Mouse (Mus musculus) bone marrow macrophage, adult 2 months (primary cell): ENCODE measurements around the gene Usp33.

Source experiments
- CTCF ChIP-seq: IDR thresholded peaks from 2 replicates; pipeline ENCODE4 v1.5.1; 2012; ENCODE audit warnings: low read depth, mild to moderate bottlenecking, low read length, moderate library complexity
- POLR2A ChIP-seq: IDR thresholded peaks from 2 replicates; pipeline ENCODE4 v1.6.1; 2012; ENCODE audit warnings: mild to moderate bottlenecking, low read depth, low read length, borderline replicate concordance

DNA sequence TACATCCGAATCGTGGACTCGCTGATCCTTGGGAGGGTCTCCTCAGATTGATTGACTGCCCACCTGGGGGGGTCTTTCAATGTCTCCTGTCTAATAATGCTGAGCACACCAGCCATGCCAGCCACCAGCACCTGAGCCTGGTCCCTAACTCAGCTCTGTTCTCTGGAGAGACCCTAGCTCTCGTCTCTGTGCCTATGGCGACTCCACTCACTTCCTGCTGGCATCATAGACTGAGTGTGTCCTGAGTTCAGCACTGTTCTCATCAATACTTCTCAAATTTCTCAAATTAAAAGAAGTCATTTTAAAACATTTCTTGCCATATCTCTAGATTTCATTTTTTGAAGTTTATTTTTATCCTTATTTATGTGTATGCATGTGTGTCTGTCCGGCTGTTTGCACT is 14.2 kb upstream of the Usp33 start:
- TF ChIP-seq POLR2A (no peak), CTCF (no peak)
